ENCODE assay signal across 8 mouse cellular contexts in genomic region chr2:30495000-30495908, GRCm38 (mm10). TPM values are rescaled to one million over a fixed set of nuclear protein-coding genes. Genes with fewer than 3 reads are reported as not detected.
DNase-seq lines count a peak whose midpoint lies in the region; ATAC-seq and TF ChIP-seq lines count a peak whose summit lies in the region.

No protein-coding gene starts in this region.

- no peaks in the 10 kb centered on the region for H3K79me2 ChIP-seq in heart, adult 2 months (replicated peaks; ENCODE audit: control insufficient read depth, insufficient read depth, low read length)

- TF ChIP-seq EP300 in heart, adult 2 months (IDR thresholded peaks at IDR 0.05; ENCODE audit: insufficient read depth, low read depth, low read length), result no peak

- no peaks in the 10 kb centered on the region for H3K36me3 ChIP-seq in heart, embryonic 12.5 days
- no peaks in the 10 kb centered on the region for H3K36me3 ChIP-seq in heart, adult 2 months (ENCODE audit: control insufficient read depth, insufficient read depth, low read length)
- no peaks in the 10 kb centered on the region for H3K36me3 ChIP-seq in embryonic facial prominence, embryonic 12.5 days
- H3K36me3 ChIP-seq in hindbrain, embryonic 15.5 days, result no peaks in the 10 kb centered on the region
- H3K36me3 ChIP-seq in midbrain, embryonic 11.5 days (ENCODE audit: control insufficient read depth, insufficient read depth, low read length), result no peaks in the 10 kb centered on the region

- TF ChIP-seq POLR2A in heart, adult 2 months (IDR thresholded peaks at IDR 0.05; ENCODE audit: insufficient read depth, low read depth, low read length), result no peak

- H3K9me3 ChIP-seq in heart, embryonic 12.5 days (replicated peaks), result no peaks in the 10 kb centered on the region; the same call in 1 of the 2 replicates
- H3K9me3 ChIP-seq in embryonic facial prominence, embryonic 12.5 days, result no peaks in the 10 kb centered on the region
- no peaks in the 10 kb centered on the region for H3K9me3 ChIP-seq in hindbrain, embryonic 15.5 days
- H3K9me3 ChIP-seq in midbrain, embryonic 11.5 days (ENCODE audit: control insufficient read depth, low read length), result no peaks in the 10 kb centered on the region

- intact Hi-C loops in heart, adult 2 months (cut with DNase I), result no loop called here
- intact Hi-C loops in gastrocnemius, postnatal 36 days (cut with DNase I), result no loop called here

- no peak overlapping the region for H3K27ac ChIP-seq in heart, embryonic 12.5 days (ENCODE audit: poor library complexity, severe bottlenecking)
- no peak overlapping the region for H3K27ac ChIP-seq in heart, adult 2 months
- 0 out of 2 replicates have a peak overlapping the region, but pooled peaks have one; percentile 57 for H3K27ac ChIP-seq in embryonic facial prominence, embryonic 12.5 days
- no peak overlapping the region for H3K27ac ChIP-seq in hindbrain, embryonic 15.5 days (replicated peaks)
- no peak overlapping the region for H3K27ac ChIP-seq in midbrain, embryonic 11.5 days (ENCODE audit: low read depth, low read length)

- no peak for TF ChIP-seq CTCF in heart, adult 2 months (IDR thresholded peaks at IDR 0.05)

- WGBS in heart, embryonic 12.5 days, result 78% methylated on average over 8 of the region's 8 CpGs
- WGBS in heart, adult 2 months, result 79% methylated on average over 8 of the region's 8 CpGs
- 77% methylated on average over 8 of the region's 8 CpGs for WGBS in embryonic facial prominence, embryonic 12.5 days
- 80% methylated on average over 8 of the region's 8 CpGs for WGBS in hindbrain, embryonic 15.5 days
- WGBS in midbrain, embryonic 11.5 days, result 78% methylated on average over 8 of the region's 8 CpGs

- no peak; the same call in 1 of the 2 replicates for ATAC-seq in heart, embryonic 12.5 days (ENCODE audit: insufficient number of reproducible peaks, low FRiP score)
- peak; percentile 57; the same call in 1 of the 2 replicates for ATAC-seq in embryonic facial prominence, embryonic 12.5 days (ENCODE audit: insufficient number of reproducible peaks, insufficient read depth, low FRiP score, low TSS enrichment)
- ATAC-seq in hindbrain, embryonic 15.5 days (ENCODE audit: low FRiP score, low read depth), result peak; percentile 59; the same call in 1 of the 2 replicates
- ATAC-seq in midbrain, embryonic 11.5 days (ENCODE audit: low FRiP score), result peak; percentile 15; the same call in 1 of the 2 replicates

- DNase-seq in heart, adult 2 months, result no peak
- DNase-seq in midbrain, embryonic 11.5 days (ENCODE audit: low spot score, missing footprints), result no peak
- no peak for DNase-seq in B cell, adult 2 months
- no peak for DNase-seq in gastrocnemius, postnatal 36 days
- DNase-seq in adrenal gland, postnatal 14 days, result no peak

- H3K4me3 ChIP-seq in heart, embryonic 12.5 days, result no peak overlapping the region
- no peak overlapping the region for H3K4me3 ChIP-seq in heart, adult 2 months
- H3K4me3 ChIP-seq in embryonic facial prominence, embryonic 12.5 days, result peak overlapping the region; percentile 30; the same call in 1 of the 2 replicates
- peak overlapping the region; percentile 36; the same call in 1 of the 2 replicates for H3K4me3 ChIP-seq in hindbrain, embryonic 15.5 days
- peak overlapping the region; percentile 17; the same call in 1 of the 2 replicates for H3K4me3 ChIP-seq in midbrain, embryonic 11.5 days (ENCODE audit: low read depth, low read length)

- no peak overlapping the region for H3K9ac ChIP-seq in heart, embryonic 12.5 days
- no peak overlapping the region for H3K9ac ChIP-seq in heart, adult 2 months (ENCODE audit: low read depth, low read length)
- H3K9ac ChIP-seq in embryonic facial prominence, embryonic 12.5 days, result no peak overlapping the region
- 0 out of 2 replicates have a peak overlapping the region, but pooled peaks have one; percentile 40 for H3K9ac ChIP-seq in hindbrain, embryonic 15.5 days
- H3K9ac ChIP-seq in midbrain, embryonic 11.5 days (ENCODE audit: low read length), result peak overlapping the region; percentile 42; the same call in 1 of the 2 replicates

- no peaks in the 10 kb centered on the region for H3K27me3 ChIP-seq in heart, embryonic 12.5 days (replicated peaks)
- H3K27me3 ChIP-seq in heart, adult 2 months (ENCODE audit: control insufficient read depth, insufficient read depth, low read length), result no peaks in the 10 kb centered on the region
- H3K27me3 ChIP-seq in embryonic facial prominence, embryonic 12.5 days, result no peaks in the 10 kb centered on the region
- no peaks in the 10 kb centered on the region for H3K27me3 ChIP-seq in hindbrain, embryonic 15.5 days
- H3K27me3 ChIP-seq in midbrain, embryonic 11.5 days (ENCODE audit: control insufficient read depth, insufficient read depth, low read length), result no peaks in the 10 kb centered on the region

- peaks cover 6% of the 10 kb centered on the region for H3K4me1 ChIP-seq in heart, embryonic 12.5 days (replicated peaks)
- H3K4me1 ChIP-seq in heart, adult 2 months (ENCODE audit: control insufficient read depth, insufficient read depth, low read length), result peaks cover 4% of the 10 kb centered on the region
- H3K4me1 ChIP-seq in embryonic facial prominence, embryonic 12.5 days, result peaks cover 11% of the 10 kb centered on the region
- peaks cover 9% of the 10 kb centered on the region for H3K4me1 ChIP-seq in hindbrain, embryonic 15.5 days (replicated peaks)
- H3K4me1 ChIP-seq in midbrain, embryonic 11.5 days (ENCODE audit: control insufficient read depth, insufficient read depth, low read length), result peaks cover 3% of the 10 kb centered on the region; the same call in 1 of the 2 replicates

- H3K4me2 ChIP-seq in heart, embryonic 12.5 days, result peak overlapping the region; percentile 66
- peak overlapping the region; percentile 55 for H3K4me2 ChIP-seq in embryonic facial prominence, embryonic 12.5 days (replicated peaks)
- peak overlapping the region; percentile 74 for H3K4me2 ChIP-seq in hindbrain, embryonic 15.5 days
- peak overlapping the region; percentile 47; the same call in 1 of the 2 replicates for H3K4me2 ChIP-seq in midbrain, embryonic 11.5 days

RNA-seq across cellular contexts. Expression of gene Ier5l, which starts 21.2 kb away (rescaled TPM):
- polyA plus RNA-seq in heart, embryonic 12.5 days (2016; fragmentation: Nextera tagmentation; extraction: Ambion mirVana), result 1.7 and 2.0 TPM in 2 replicates
- total RNA-seq in heart, adult 2 months (2021), result 1 to 10 TPM; 2.8 to 3.0 TPM
- 3.4 and 5.6 TPM in 2 replicates for polyA plus RNA-seq in heart, adult 2 months (2012; rRNA removed)
- 4.2 and 4.5 TPM in 2 replicates for polyA plus RNA-seq in embryonic facial prominence, embryonic 12.5 days (2016; fragmentation: Nextera tagmentation; extraction: Ambion mirVana)
- 2.7 and 2.9 TPM in 2 replicates for polyA plus RNA-seq in hindbrain, embryonic 15.5 days (2015; fragmentation: Nextera tagmentation; extraction: Ambion mirVana)
- 4.9 and 5.0 TPM in 2 replicates for polyA plus RNA-seq in midbrain, embryonic 11.5 days (2014; fragmentation: Nextera tagmentation; extraction: Ambion mirVana)
- 1 to 10 TPM; 1.7 TPM for total RNA-seq in gastrocnemius, postnatal 36 days (2021)
- 6.4 and 6.8 TPM in 2 replicates for total RNA-seq in adrenal gland, postnatal 14 days (2021)

Comparison
In these comparisons a context has a peak if more than half of its experiments do, and no peak if none do; other contexts are left out.
1. H3K4me3 ChIP-seq: peak in embryonic facial prominence, embryonic 12.5 days (single experiment), hindbrain, embryonic 15.5 days (single experiment) and midbrain, embryonic 11.5 days (single experiment); none in heart, embryonic 12.5 days (single experiment) and heart, adult 2 months (single experiment).
2. H3K9ac ChIP-seq: peak in hindbrain, embryonic 15.5 days (single experiment) and midbrain, embryonic 11.5 days (single experiment); none in heart, embryonic 12.5 days (single experiment), heart, adult 2 months (single experiment) and embryonic facial prominence, embryonic 12.5 days (single experiment).
3. Peak in every context shown above with its lines, with median percentiles within 50 percentile points of each other: H3K4me2 ChIP-seq.